Mouse (Mus musculus): ENCODE data around the gene Ripply1. TPM values are rescaled to one million over a fixed set of nuclear protein-coding genes. Genes with fewer than 3 reads are reported as not detected.
"Not testable (repeated sequence)": the region's sequence is repeated elsewhere in the genome, so short reads cannot be mapped to it uniquely, and the experiment has no call there.

The Ripply1 gene
- total RNA-seq, 2 experiments from 2014 or later: not detected

DNA sequence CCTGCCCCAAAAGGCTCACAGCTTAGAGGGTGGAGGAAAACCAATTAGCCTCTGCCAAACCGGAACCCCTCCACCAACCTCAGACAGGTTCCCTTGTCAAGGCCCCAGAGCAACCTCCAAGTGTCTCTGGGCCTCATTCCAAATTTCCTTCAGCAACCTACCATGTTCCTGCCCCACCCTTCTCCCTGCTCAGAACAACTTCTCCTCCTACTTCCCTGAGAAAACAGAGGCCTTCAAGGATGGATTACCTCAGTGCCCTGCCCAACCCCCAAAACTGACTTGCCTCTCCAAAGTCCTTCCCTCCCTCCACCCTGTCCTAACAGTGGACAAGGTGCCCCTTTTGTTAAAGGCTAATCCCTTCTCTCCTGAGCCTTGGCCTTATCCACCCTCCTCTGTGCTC is 3.6 kb upstream of the Ripply1 start:
- intact Hi-C loops (cut with DNase I): no loop called here
- no peak for DNase-seq (ENCODE audit: extremely low spot score in 1 of 2, low spot score in 2 of 2)

DNA sequence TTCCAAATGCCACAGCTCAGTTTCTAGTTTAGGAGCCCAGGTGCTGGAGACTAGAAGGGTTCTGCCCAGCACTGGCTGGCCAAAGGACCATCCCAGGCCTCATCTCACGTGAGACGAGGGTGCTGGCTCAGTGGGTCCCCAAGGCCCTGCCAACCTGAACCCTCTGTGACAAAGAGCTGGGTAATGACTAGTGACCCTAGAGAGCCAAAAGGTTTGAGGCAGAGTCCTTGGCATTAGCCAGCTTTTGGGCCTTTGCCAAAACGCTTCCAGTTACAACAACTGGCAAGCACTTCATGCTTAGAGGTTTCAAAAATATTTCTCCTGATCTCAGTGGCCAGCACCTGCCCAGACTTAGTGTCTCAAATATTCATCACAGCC is 881 bp upstream of the Ripply1 start:
- DNase-seq (ENCODE audit: extremely low spot score in 1 of 2, low spot score in 2 of 2): no peak
- intact Hi-C loops (cut with DNase I): no loop called here

GRCm38 (mm10) chrX:139781563-139781962 is 590 bp downstream of the Ripply1 start:
- no peak for DNase-seq (ENCODE audit: extremely low spot score in 1 of 2, low spot score in 2 of 2)

DNA sequence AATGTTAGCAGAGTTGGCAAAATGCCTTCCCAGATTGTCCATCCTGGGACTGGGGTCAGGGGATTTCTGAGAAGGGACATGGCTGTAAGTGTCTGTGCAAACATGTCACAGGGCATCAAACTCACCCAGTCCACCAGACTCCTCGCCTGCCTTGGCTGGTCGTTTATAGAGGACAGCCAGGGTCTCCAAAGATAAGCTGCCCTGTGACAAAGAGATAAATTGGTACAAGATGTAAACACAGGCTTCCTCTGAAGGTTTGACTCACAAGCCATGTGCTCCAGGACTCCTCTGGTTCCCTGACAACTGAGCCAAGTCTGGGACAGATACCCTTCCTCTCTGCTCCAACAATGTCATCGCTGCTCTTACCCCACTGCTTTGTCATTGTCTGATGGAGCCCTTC is 1.2 kb downstream of the Ripply1 start:
- intact Hi-C loops (cut with DNase I): no loop called here

More at GRCm38 (mm10) chrX:139781563-139781962, 590 bp downstream of the Ripply1 start:
- intact Hi-C loops (cut with DNase I): no loop called here

GRCm38 (mm10) chrX:139779401-139779800 is 2.8 kb downstream of the Ripply1 start:
- no peak for DNase-seq (ENCODE audit: extremely low spot score in 1 of 2, low spot score in 2 of 2)
- intact Hi-C loops (cut with DNase I): loop anchor here (5.0 kb wide), 1 partner anchor 53 kb away; no protein-coding TSS in a partner anchor

More for the DNA sequence above, 1.2 kb downstream of the Ripply1 start:
- no peak for DNase-seq (ENCODE audit: extremely low spot score in 1 of 2, low spot score in 2 of 2)

- intact Hi-C loops (cut with DNase I): loop anchor here (5.0 kb wide), 1 partner anchor 53 kb away; no protein-coding TSS in a partner anchor
- no peak for DNase-seq (ENCODE audit: extremely low spot score in 1 of 2, low spot score in 2 of 2)
Observed at GRCm38 (mm10) chrX:139778886-139779285, 3.3 kb downstream of the Ripply1 start.

DNA sequence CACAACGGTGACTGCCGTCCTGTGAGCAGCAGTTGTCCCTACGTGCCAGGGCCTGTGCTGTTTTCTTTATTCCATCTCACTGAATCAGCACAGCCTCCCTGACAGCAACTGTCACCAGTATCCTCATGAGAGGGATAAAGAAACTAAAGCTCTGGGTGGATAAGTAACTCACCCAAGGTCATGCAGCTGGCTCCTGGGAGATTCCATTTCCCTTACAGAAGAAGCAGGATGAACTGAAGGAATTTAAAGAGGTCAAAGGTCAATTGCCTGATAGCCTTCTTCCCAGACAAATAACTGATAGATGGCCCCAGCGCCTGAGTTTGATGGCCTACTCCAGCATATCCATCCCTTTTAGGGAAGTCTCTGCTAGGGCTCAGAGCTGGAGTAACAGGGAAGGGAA is 4.8 kb downstream of the Ripply1 start:
- intact Hi-C loops (cut with DNase I): loop anchor here (5.0 kb wide), 1 partner anchor 55 kb away; no protein-coding TSS in a partner anchor
- DNase-seq (ENCODE audit: extremely low spot score in 1 of 2, low spot score in 2 of 2): no peak

GRCm38 (mm10) chrX:139775084-139775612 is 7.0 kb downstream of the Ripply1 start:
- no peak for DNase-seq (ENCODE audit: extremely low spot score in 1 of 2, low spot score in 2 of 2)
- intact Hi-C loops (cut with DNase I): loop anchor here (5.0 kb wide), 1 partner anchor 57 kb away; no protein-coding TSS in a partner anchor

DNA sequence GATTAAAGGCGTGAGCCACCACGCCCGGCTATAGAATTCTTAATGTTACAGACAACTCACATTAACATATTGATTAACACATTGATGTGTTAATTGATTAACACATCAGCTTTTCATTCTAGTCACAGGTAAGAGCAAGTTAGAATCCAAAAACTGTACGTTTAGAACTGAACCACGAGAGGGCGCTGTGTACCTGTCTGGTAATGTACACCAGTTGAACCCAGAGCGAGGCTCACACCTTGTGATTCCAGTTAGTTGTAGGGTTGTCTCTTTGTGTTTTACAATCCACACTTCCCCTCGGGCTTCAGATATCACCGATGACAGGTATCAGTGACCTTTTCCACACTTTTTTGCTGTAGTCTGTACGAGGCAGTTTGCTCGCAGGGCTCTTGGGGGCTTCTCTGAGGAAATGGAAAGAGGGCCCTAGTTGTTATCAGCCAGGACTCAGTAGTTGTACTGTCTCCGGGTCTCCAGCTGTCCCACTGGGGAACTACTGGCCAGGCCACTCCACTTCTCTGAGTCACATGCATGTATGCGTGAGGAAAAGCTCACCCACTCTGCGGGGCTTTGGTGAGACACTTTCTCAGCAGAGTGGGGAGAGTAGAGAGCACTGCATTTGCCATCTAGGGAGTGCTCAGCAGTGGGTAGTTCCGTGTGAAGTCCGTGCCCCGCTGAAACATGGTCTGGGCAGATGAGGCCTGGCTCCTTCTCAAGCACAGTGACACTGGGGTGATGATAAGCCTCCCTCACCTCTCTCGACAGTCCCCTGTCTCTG is 7.7 kb downstream of the Ripply1 start:
- DNase-seq (ENCODE audit: extremely low spot score in 1 of 2, low spot score in 2 of 2): peak in 1 of 2 experiments; percentile 52
- intact Hi-C loops (cut with DNase I): loop anchor here (5.0 kb wide), 1 partner anchor 58 kb away; no protein-coding TSS in a partner anchor

DNA sequence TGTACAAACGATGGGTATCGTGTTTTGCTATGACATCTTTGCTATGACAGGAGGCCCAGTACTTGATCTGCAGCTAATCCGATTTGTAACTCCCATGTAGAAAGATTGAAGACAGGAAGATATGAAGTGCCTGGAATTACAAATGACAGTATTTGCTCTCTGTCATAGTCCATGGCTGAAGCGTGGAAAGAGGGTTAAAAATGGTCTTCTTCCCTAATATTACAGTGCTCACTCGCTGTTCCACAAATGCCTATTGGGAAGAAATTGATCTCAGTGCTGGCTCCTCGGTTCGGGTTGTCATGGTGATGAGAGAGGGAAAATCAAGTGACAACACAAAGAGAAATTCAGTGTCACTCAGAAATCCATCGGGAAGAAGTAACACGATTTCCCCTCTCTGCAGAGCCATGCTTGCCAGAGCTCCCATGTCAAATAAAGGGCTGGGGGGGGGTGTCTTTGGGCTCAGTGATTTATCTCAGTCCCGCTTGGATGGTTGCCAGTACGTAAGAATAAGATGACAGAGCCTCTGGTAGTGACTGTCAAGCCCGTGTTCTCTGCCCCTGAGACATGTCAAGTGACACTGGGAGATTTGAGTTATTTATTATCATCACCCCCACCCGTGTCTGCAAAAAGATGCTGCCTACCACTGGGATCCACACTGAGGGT is 12.0 kb downstream of the Ripply1 start:
- DNase-seq (ENCODE audit: extremely low spot score in 1 of 2, low spot score in 2 of 2): no peak
- intact Hi-C loops (cut with DNase I): loop anchor here (10.0 kb wide), 1 partner anchor 395 kb away; no protein-coding TSS in a partner anchor

GRCm38 (mm10) chrX:139762546-139762945 is 19.6 kb downstream of the Ripply1 start:
- intact Hi-C loops (cut with DNase I): loop anchor here (10.0 kb wide), 1 partner anchor 388 kb away; no protein-coding TSS in a partner anchor

GRCm38 (mm10) chrX:139758634-139759033 is 23.5 kb downstream of the Ripply1 start:
- DNase-seq (ENCODE audit: extremely low spot score in 1 of 2, low spot score in 2 of 2); intact Hi-C loops (cut with DNase I): not testable (repeated sequence)

More at GRCm38 (mm10) chrX:139762546-139762945, 19.6 kb downstream of the Ripply1 start:
- peak in 1 of 2 experiments; percentile 26 for DNase-seq (ENCODE audit: extremely low spot score in 1 of 2, low spot score in 2 of 2)

- peak in 1 of 2 experiments; percentile 44 for DNase-seq (ENCODE audit: extremely low spot score in 1 of 2, low spot score in 2 of 2)
- intact Hi-C loops (cut with DNase I): no loop called here
Observed at GRCm38 (mm10) chrX:139751855-139752254, 30.3 kb downstream of the Ripply1 start.

DNA sequence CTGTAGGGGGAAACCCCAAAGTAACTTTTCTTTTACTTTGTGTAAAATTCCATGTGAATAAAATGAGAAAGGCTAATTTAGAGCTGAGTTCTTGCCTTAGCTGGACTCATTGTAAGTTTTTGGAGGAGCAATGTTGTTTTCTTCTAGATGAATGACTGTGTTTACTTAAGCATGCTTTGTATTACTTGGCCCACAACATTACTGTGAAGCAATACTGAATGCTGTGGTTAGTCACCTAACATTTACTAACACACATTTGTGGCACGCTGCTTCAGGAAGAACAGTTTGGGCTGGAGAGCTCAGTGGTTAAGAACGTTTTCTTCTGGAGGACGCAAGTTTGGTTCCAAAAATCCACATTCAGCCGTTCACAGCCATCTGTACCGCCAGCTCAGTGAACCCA is 45.1 kb downstream of the Ripply1 start:
- no peak for DNase-seq (ENCODE audit: extremely low spot score in 1 of 2, low spot score in 2 of 2)
- intact Hi-C loops (cut with DNase I): no loop called here

- no peak for DNase-seq (ENCODE audit: extremely low spot score in 1 of 2, low spot score in 2 of 2)
- intact Hi-C loops (cut with DNase I): no loop called here
Observed at GRCm38 (mm10) chrX:139730541-139730940, 51.6 kb downstream of the Ripply1 start.

Other genes starting within 250 kb of the Ripply1 start
- 1 to 10 TPM; 8.8 to 9.2 TPM for gene Rnf128, start 219.0 kb downstream of the Ripply1 start, total RNA-seq (2021)
- 1 to 10 TPM; 2.1 to 2.7 TPM for gene Tbc1d8b, start 97.4 kb downstream of the Ripply1 start, total RNA-seq (2021)
- not detected for gene Gm15013, start 67.9 kb downstream of the Ripply1 start, total RNA-seq (2021)
- under 1 TPM; 0.17 to 0.57 TPM for gene Cldn2, start 18.5 kb upstream of the Ripply1 start, total RNA-seq (2021)
- 1 to 10 TPM; 4.8 to 5.8 TPM for gene Morc4, start 89.3 kb upstream of the Ripply1 start, total RNA-seq (2021)
- 1 to 10 TPM; 9.2 to 9.8 TPM for gene Rbm41, start 216.2 kb upstream of the Ripply1 start, total RNA-seq (2021)